Mouse (Mus musculus) testis, adult 2 months (tissue): ENCODE results near the gene Nrg4.

Experiments used
- CTCF ChIP-seq: fragments of 200-500 bp; IDR thresholded peaks from 2 replicates; pipeline ENCODE4 v1.5.1; 2012; ENCODE audit warnings: low read depth, mild to moderate bottlenecking, inconsistent platforms, low read length, moderate library complexity; ENCODE audit not compliant: control insufficient read depth, insufficient read depth, insufficient replicate concordance
- POLR2A ChIP-seq: fragments of 200-500 bp; IDR thresholded peaks from 2 replicates; pipeline ENCODE4 v1.6.1; 2012; ENCODE audit warnings: low read depth, mild to moderate bottlenecking, inconsistent platforms, low read length, moderate library complexity; ENCODE audit not compliant: control insufficient read depth

GRCm38 (mm10) chr9:55296221-55296620 is 30.4 kb downstream of the Nrg4 start:
- TF ChIP-seq CTCF: no peak
- no peak for TF ChIP-seq POLR2A
